Mouse (Mus musculus) CD8-positive naive resting alpha-beta T cell, adult 57 days (primary cell): Measurements from ENCODE around the gene Gzmd. TPM values are rescaled to one million over a fixed set of nuclear protein-coding genes. Genes with fewer than 3 reads are reported as not detected.

ENCODE experiments used
- total RNA-seq: library from RNA; stranded (reverse); gene quantifications from one replicate; pipeline ENCODE4 v1.2.4, GENCODE M21; 2023

Gzmd gene
- total RNA-seq = not detected

DNA sequence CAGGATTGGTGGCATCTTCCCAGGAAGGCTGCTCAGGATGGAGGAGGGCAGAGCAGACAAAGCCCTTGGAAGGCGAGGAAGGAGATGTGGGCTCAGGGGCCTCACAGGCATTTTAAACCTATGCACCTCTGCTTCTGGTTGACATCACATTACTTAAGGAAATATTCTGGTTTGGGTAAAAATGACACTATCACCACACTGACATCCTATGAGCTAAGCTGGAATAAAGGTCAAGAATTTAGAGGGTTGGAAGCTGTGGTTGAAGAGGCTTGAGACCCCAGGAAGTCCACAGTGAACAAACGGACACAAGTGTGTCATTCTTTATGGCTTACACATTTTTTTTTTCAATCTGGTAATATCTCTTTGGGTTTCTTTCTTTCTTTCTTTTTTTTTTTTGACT, at the start of gene Gzmd:
Gzmd (minus strand) TSS at position 101 of the 400 bp plus-strand sequence.

DNA sequence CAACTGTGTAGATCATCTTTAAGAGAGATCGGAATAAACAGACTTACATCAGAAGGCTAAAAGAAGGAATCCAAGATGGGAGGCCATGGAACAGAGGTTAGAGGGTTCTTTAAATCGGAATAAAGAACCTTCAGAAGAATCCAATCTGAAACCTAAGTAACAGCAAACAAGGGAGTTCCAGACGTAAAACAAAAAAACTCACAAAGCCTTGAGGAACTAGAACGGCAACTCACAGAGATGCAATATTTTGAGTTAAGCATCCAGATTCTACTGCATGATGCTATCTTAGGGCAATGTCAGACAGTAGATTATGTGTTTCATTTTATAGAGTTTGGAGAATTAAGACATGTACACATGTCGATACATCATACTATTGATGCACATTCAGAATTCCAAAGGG, 42.1 kb upstream of the Gzmd start, which contains the start of gene Gzmn:
Gzmn (minus strand) TSS at position 101 of the 400 bp plus-strand sequence.

DNA sequence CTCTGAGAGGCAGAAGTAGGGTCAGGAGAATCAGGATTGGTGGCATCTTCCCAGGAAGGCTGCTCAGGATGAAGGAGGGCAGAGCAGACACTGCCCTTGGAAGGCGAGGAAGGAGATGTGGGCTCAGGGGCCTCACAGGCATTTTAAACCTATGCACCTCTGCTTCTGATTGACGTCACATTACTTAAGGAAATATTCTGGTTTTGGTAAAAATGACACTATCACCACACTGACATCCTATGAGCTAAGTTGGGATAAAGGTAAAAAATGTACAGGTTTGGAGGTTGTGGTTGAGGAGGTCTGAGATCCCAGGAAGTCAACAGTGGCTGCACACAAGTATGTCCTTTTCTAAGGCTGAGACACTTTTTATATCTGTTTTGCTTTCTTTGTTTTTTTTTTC, 27.1 kb upstream of the Gzmd start, which contains the start of gene Gzmg:
Gzmg (minus strand) TSS at position 101 of the 400 bp plus-strand sequence.

DNA sequence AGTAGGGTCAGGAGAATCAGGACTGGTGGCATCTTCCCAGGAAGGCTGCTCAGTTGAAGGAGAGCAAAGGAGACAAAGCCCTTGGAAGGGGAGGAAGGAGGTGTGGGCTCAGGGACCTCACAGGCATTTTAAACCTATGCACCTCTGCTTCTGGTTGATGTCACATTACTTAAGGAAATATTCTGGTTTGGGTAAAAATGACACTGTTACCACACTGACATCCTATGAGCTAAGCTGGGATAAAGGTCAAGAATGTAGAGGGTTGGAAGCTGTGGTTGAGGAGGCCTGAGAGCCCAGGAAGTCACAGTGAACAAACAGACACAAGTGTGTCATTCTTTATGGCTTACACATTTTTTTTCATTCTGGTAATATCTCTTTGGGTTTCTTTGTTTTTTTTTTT, 11.9 kb downstream of the Gzmd start, which contains the start of gene Gzme:
Gzme (minus strand) TSS at position 101 of the 400 bp plus-strand sequence.

DNA sequence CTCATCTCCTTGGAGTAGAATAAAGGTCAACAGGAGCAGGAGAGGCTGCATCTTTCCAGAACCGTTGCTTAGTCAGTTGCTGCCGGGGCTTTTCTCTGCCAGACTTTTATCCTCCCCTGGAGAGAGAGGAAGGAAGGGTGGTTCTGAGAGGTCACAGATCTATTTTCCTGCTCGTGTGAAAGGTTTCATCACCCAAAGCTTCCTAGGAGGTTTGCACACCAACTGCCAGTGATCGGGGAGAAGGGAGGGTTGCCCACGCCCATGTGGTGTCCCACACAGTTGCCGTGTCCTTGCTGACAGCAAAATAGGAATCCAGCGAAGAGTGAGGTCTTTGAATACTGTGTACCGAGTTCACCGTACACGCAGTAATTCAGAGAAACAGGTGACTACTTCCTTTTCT, 30.0 kb downstream of the Gzmd start, which contains the start of gene Ctsg:
Ctsg (minus strand) TSS at position 189 of the 400 bp plus-strand sequence.

DNA sequence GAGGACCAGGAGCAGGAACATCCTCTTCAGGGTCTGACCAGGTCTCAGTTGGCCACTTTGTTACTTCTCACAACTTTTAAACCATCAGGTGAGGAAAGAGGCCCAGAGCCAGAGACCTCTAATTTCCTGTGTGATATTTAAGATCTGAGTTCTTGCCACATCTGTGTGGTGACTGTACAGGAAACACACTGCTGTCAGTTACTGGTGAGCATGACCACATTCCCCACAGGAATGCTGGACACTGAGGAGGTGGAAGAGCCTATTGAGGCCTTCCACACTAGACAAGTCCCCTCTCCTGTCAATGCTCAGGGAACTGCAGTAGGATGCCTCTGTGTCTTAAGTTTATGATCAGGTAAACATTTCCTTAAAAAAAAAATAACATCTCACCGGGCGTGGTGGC, 47.2 kb downstream of the Gzmd start, which contains the start of gene Mcpt8:
Mcpt8 (minus strand) TSS at position 107 of the 400 bp plus-strand sequence.

Other genes with a start within 250 kb of the Gzmd start
- gene Cbln3, start 248.2 kb downstream of the Gzmd start, total RNA-seq = not detected
- gene Khnyn, start 247.7 kb downstream of the Gzmd start, total RNA-seq = 63.1 TPM
- gene Sdr39u1, start 232.3 kb downstream of the Gzmd start, total RNA-seq = 44.2 TPM
- gene Cma1, start 187.9 kb downstream of the Gzmd start, total RNA-seq = not detected
- gene Cma2, start 181.6 kb downstream of the Gzmd start, total RNA-seq = not detected
- gene Mcpt1, start 114.6 kb downstream of the Gzmd start, total RNA-seq = not detected
- not detected for gene Mcpt9, start 102.1 kb downstream of the Gzmd start, total RNA-seq
- not detected for gene Mcpt2, start 90.6 kb downstream of the Gzmd start, total RNA-seq
- not detected for gene Mcpt4, start 70.3 kb downstream of the Gzmd start, total RNA-seq
- gene Mcpt8, start 47.3 kb downstream of the Gzmd start, total RNA-seq = not detected
- gene Ctsg, start 30.0 kb downstream of the Gzmd start, total RNA-seq = not detected
- not detected for gene Gzme, start 12.0 kb downstream of the Gzmd start, total RNA-seq
- not detected for gene Gzmg, start 27.0 kb upstream of the Gzmd start, total RNA-seq
- gene Gzmn, start 42.0 kb upstream of the Gzmd start, total RNA-seq = not detected
- gene Gzmf, start 78.8 kb upstream of the Gzmd start, total RNA-seq = not detected
- 0.61 TPM for gene Gzmc, start 102.0 kb upstream of the Gzmd start, total RNA-seq
- 2.5 TPM for gene Gzmb, start 129.7 kb upstream of the Gzmd start, total RNA-seq
- gene Atp12a, start 232.5 kb upstream of the Gzmd start, total RNA-seq = not detected